28 mouse cellular contexts compared by ENCODE assay signal in the genomic region with DNA sequence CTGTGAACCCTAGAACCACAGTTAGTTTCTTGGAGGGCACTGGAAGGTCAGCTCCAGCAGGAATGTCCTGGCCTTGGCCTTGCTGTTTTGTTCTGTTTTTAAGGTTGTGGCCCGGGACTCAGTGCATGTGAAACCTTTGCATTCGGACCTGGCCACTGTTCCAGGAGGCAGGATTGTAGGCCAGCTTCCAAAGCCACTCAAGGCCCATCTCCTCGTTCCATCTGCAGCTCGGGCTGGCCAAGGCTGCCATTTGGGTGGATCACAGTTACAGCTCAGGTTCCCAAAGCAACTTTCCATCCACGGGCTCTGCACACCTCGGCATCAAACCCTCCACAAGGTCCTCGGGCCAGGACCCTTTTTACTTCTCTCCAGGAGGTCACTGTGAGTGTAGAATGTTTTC. TPM values are rescaled to one million over a fixed set of nuclear protein-coding genes. Genes with fewer than 3 reads are reported as not detected.
DNase-seq lines count a peak whose midpoint lies in the region; ATAC-seq and TF ChIP-seq lines count a peak whose summit lies in the region.
"Had no signal": no experiment of that assay in that cellular context is flagged by ENCODE, and none has a peak within 500 bp of the region (broad histone marks: within the 10 kb centered on the region; RNA-seq: fewer than 3 reads in every experiment).

No protein-coding gene starts in this region.

- peaks cover 36% of the 10 kb centered on the region for H3K36me3 ChIP-seq in limb, embryonic 13.5 days
- H3K36me3 ChIP-seq in hindbrain, embryonic 12.5 days = peaks cover 5% of the 10 kb centered on the region
- H3K36me3 ChIP-seq in thymus, adult 2 months (ENCODE audit: control insufficient read depth, insufficient read depth, low read length) = peaks cover 6% of the 10 kb centered on the region; the same call in 1 of the 2 replicates
- H3K36me3 ChIP-seq: forebrain, embryonic 15.5 days had no signal

- no peaks in the 10 kb centered on the region for H3K27me3 ChIP-seq in cerebellum, adult 2 months (ENCODE audit: control insufficient read depth, insufficient read depth, low read length)
- H3K27me3 ChIP-seq in limb, embryonic 13.5 days = 0 out of 2 replicates have a peak, but pooled peaks cover 2% of the 10 kb centered on the region
- H3K27me3 ChIP-seq in hindbrain, embryonic 12.5 days = no peaks in the 10 kb centered on the region
- H3K27me3 ChIP-seq in thymus, adult 2 months (ENCODE audit: control insufficient read depth, insufficient read depth, low read length) = no peaks in the 10 kb centered on the region
- H3K27me3 ChIP-seq: CH12.LX; forebrain, embryonic 15.5 days; heart, embryonic 13.5 days; megakaryocyte, embryonic 14.5 days; midbrain, embryonic 13.5 days; Patski had no signal

- TF ChIP-seq POLR2A in cerebellum, adult 2 months (IDR thresholded peaks at IDR 0.05; ENCODE audit: borderline replicate concordance, insufficient read depth, low read length) = no peak
- TF ChIP-seq POLR2A in thymus, adult 2 months (IDR thresholded peaks at IDR 0.05; ENCODE audit: control insufficient read depth, extremely low read depth, insufficient read depth, low read length, poor library complexity) = no peak

- DNase-seq in gastrocnemius, postnatal 25 days = peak; percentile 66
- no peak for DNase-seq in gastrocnemius, postnatal 10 days
- DNase-seq in cerebellum, adult 2 months = peak; percentile 77 to 84
- DNase-seq in cerebellum, postnatal 25 days = peak; percentile 77 to 83
- no peak for DNase-seq in thymus, postnatal 4 days
- no peak for DNase-seq in thymus, adult 2 months
- DNase-seq: adrenal gland, adult 8-10 months; B cell, adult 2 months; embryo, embryonic 11 days; heart, postnatal 14 days; kidney, adult 18-20 months; layer of hippocampus, adult 9-11 months; left cerebral cortex, postnatal 4 days; liver, postnatal 0 days; thymus, adult 18-20 months had no signal

- TF ChIP-seq CTCF in cerebellum, adult 2 months (IDR thresholded peaks at IDR 0.05; ENCODE audit: borderline replicate concordance, insufficient read depth, low read depth, low read length) = no peak
- no peak for TF ChIP-seq CTCF in thymus, adult 2 months (IDR thresholded peaks at IDR 0.05; ENCODE audit: borderline replicate concordance, control insufficient read depth, extremely low read depth, insufficient read depth, low read length, poor library complexity)

- peaks cover 73% of the 10 kb centered on the region for H3K4me1 ChIP-seq in cerebellum, adult 2 months (ENCODE audit: control insufficient read depth, insufficient read depth, low read length)
- H3K4me1 ChIP-seq in limb, embryonic 13.5 days = peaks cover 65% of the 10 kb centered on the region
- peaks cover 5% of the 10 kb centered on the region; the same call in 1 of the 2 replicates for H3K4me1 ChIP-seq in hindbrain, embryonic 12.5 days
- H3K4me1 ChIP-seq in thymus, adult 2 months (replicated peaks; ENCODE audit: control insufficient read depth, insufficient read depth, low read length) = no peaks in the 10 kb centered on the region
- H3K4me1 ChIP-seq: forebrain, embryonic 15.5 days; midbrain, embryonic 13.5 days had no signal

- no peak overlapping the region for H3K4me2 ChIP-seq in limb, embryonic 13.5 days (replicated peaks)
- H3K4me2 ChIP-seq in hindbrain, embryonic 12.5 days (replicated peaks) = no peak overlapping the region
- H3K4me2 ChIP-seq: forebrain, embryonic 15.5 days; heart, embryonic 13.5 days; hindbrain, embryonic 14.5 days; liver, embryonic 11.5 days; midbrain, embryonic 13.5 days had no signal

- H3K27ac ChIP-seq in cerebellum, adult 2 months (ENCODE audit: insufficient read depth, low read length) = peak overlapping the region; percentile 31
- 0 out of 2 replicates have a peak overlapping the region, but pooled peaks have one; percentile 52 for H3K27ac ChIP-seq in limb, embryonic 13.5 days
- H3K27ac ChIP-seq in hindbrain, embryonic 12.5 days = no peak overlapping the region
- no peak overlapping the region for H3K27ac ChIP-seq in thymus, adult 2 months (ENCODE audit: control insufficient read depth, insufficient read depth, low read length)
- H3K27ac ChIP-seq: forebrain, embryonic 15.5 days; heart, embryonic 13.5 days; hindbrain, embryonic 14.5 days; kidney, postnatal 0 days; midbrain, embryonic 13.5 days had no signal

- H3K4me3 ChIP-seq in cerebellum, adult 2 months (replicated peaks; ENCODE audit: insufficient read depth, low read depth, low read length) = no peak overlapping the region
- H3K4me3 ChIP-seq in limb, embryonic 13.5 days = no peak overlapping the region
- no peak overlapping the region for H3K4me3 ChIP-seq in hindbrain, embryonic 12.5 days
- no peak overlapping the region for H3K4me3 ChIP-seq in thymus, adult 2 months (ENCODE audit: control insufficient read depth, insufficient read depth, low read length)
- H3K4me3 ChIP-seq: forebrain, embryonic 15.5 days; heart, embryonic 13.5 days; megakaryocyte, embryonic 14.5 days; midbrain, embryonic 13.5 days had no signal

- H3K9me3 ChIP-seq in limb, embryonic 13.5 days = no peaks in the 10 kb centered on the region
- no peaks in the 10 kb centered on the region for H3K9me3 ChIP-seq in hindbrain, embryonic 12.5 days (replicated peaks)
- H3K9me3 ChIP-seq: forebrain, embryonic 15.5 days; G1E; heart, embryonic 13.5 days; megakaryocyte, embryonic 14.5 days; midbrain, embryonic 13.5 days had no signal

- H3K9ac ChIP-seq in limb, embryonic 13.5 days = no peak overlapping the region
- no peak overlapping the region for H3K9ac ChIP-seq in hindbrain, embryonic 12.5 days
- H3K9ac ChIP-seq: forebrain, embryonic 15.5 days; heart, embryonic 13.5 days; hindbrain, embryonic 14.5 days; liver, postnatal 0 days; midbrain, embryonic 13.5 days had no signal

- 10% methylated on average over 7 of the region's 7 CpGs for WGBS in cerebellum, adult 2 months
- 90% methylated on average over 7 of the region's 7 CpGs for WGBS in limb, embryonic 13.5 days
- 93% methylated on average over 7 of the region's 7 CpGs for WGBS in hindbrain, embryonic 12.5 days
- WGBS in thymus, adult 2 months = 92% methylated on average over 7 of the region's 7 CpGs

- no peak for ATAC-seq in limb, embryonic 13.5 days (ENCODE audit: low FRiP score, low read depth)
- no peak for ATAC-seq in hindbrain, embryonic 12.5 days (ENCODE audit: low FRiP score)
- ATAC-seq: forebrain, embryonic 15.5 days; inflammation-experienced regulatory T-cells, adult 6 months; liver, postnatal 0 days; midbrain, embryonic 13.5 days; Patski had no signal

RNA-seq across cellular contexts. Expression of a gene that starts 35.9 kb away (rescaled TPM):
- total RNA-seq in gastrocnemius, postnatal 25 days (2021) = 1 to 10 TPM; 4.9 to 6.9 TPM
- total RNA-seq in gastrocnemius, postnatal 10 days (2021) = 1 to 10 TPM; 4.9 to 5.6 TPM
- 42.3 and 44.4 TPM in 2 replicates for polyA plus RNA-seq in cerebellum, adult 2 months (2012; rRNA removed)
- 16.9 and 18.0 TPM in 2 replicates for polyA plus RNA-seq in limb, embryonic 13.5 days (2015; fragmentation: Nextera tagmentation; extraction: Ambion mirVana)
- polyA plus RNA-seq in hindbrain, embryonic 12.5 days (2016; fragmentation: Nextera tagmentation; extraction: Ambion mirVana) = 14.4 and 14.8 TPM in 2 replicates
- 42.6 and 50.1 TPM in 2 replicates for polyA plus RNA-seq in thymus, adult 2 months (2012; rRNA removed)

RNA-seq across cellular contexts. Expression of a gene that starts 36.0 kb away (rescaled TPM):
- total RNA-seq in gastrocnemius, postnatal 25 days (2021) = 10 to 100 TPM; 30.5 to 35.9 TPM
- total RNA-seq in gastrocnemius, postnatal 10 days (2021) = 10 to 100 TPM; 32.7 to 36.9 TPM
- 22.3 and 25.3 TPM in 2 replicates for polyA plus RNA-seq in cerebellum, adult 2 months (2012; rRNA removed)
- polyA plus RNA-seq in limb, embryonic 13.5 days (2015; fragmentation: Nextera tagmentation; extraction: Ambion mirVana) = 120 and 124 TPM in 2 replicates
- 70.0 and 76.2 TPM in 2 replicates for polyA plus RNA-seq in hindbrain, embryonic 12.5 days (2016; fragmentation: Nextera tagmentation; extraction: Ambion mirVana)
- polyA plus RNA-seq in thymus, adult 2 months (2012; rRNA removed) = 29.5 and 33.3 TPM in 2 replicates

Comparison
In these comparisons a context has a peak if more than half of its experiments do, and no peak if none do; other contexts are left out.
1. DNase-seq: peak in gastrocnemius, postnatal 25 days (single experiment), cerebellum, adult 2 months (2 of 2) and cerebellum, postnatal 25 days (2 of 2); none in gastrocnemius, postnatal 10 days (single experiment), thymus, postnatal 4 days (single experiment) and thymus, adult 2 months (single experiment).
2. H3K27ac ChIP-seq: peak in cerebellum, adult 2 months (single experiment) and limb, embryonic 13.5 days (single experiment); none in hindbrain, embryonic 12.5 days (single experiment) and thymus, adult 2 months (single experiment).